Mouse (Mus musculus) midbrain, embryonic 14.5 days (tissue): ENCODE results near the gene Klhl24. TPM values are rescaled to one million over a fixed set of nuclear protein-coding genes. Genes with fewer than 3 reads are reported as not detected.
A peak's percentile ranks its signal among the peaks of the same experiment; 100 is the strongest.

Experiments used
- ATAC-seq: fragments of 200-750 bp; cut with Nextera tagmentation; 2 replicates; pipeline ENCODE4 v1.8.0; 2017; ENCODE audit warnings: moderate number of reproducible peaks, moderate library complexity; ENCODE audit not compliant: low FRiP score, low TSS enrichment
- DNase-seq: peaks from one replicate; pipeline ENCODE4 v3.0.0-alpha.2; 2015
- H3K27ac ChIP-seq: fragments of 300-500 bp; sonication (generic); replicated peaks from 2 replicates; pipeline ENCODE4 v1.5.1; 2014; ENCODE audit warnings: mild to moderate bottlenecking, low read depth, low read length, moderate library complexity
- H3K27me3 ChIP-seq: fragments of 300-500 bp; sonication (generic); 2 replicates; pipeline ENCODE4 v1.6.1; 2014; ENCODE audit warnings: low read length, control low read depth, mixed read lengths; ENCODE audit not compliant: control insufficient read depth, insufficient read depth
- H3K36me3 ChIP-seq: fragments of 300-500 bp; sonication (generic); 2 replicates; pipeline ENCODE4 v1.6.1; 2014; ENCODE audit warnings: low read length, control low read depth; ENCODE audit not compliant: control insufficient read depth, insufficient read depth
- H3K4me1 ChIP-seq: fragments of 300-500 bp; sonication (generic); 2 replicates; pipeline ENCODE4 v1.6.1; 2014; ENCODE audit warnings: mild to moderate bottlenecking, antibody characterized with exemption, low read length, control low read depth; ENCODE audit not compliant: control insufficient read depth, insufficient read depth
- H3K4me2 ChIP-seq: fragments of 300-500 bp; sonication (generic); 2 replicates; pipeline ENCODE4 v1.6.1; 2014; ENCODE audit warnings: mild to moderate bottlenecking, low read length, moderate library complexity
- H3K4me3 ChIP-seq: fragments of 300-500 bp; sonication (generic); replicated peaks from 2 replicates; pipeline ENCODE4 v1.5.1; 2014; ENCODE audit warnings: low read depth, low read length
- H3K9ac ChIP-seq: fragments of 300-500 bp; sonication (generic); replicated peaks from 2 replicates; pipeline ENCODE4 v1.6.1; 2014; ENCODE audit warnings: mild to moderate bottlenecking, low read length, moderate library complexity
- H3K9me3 ChIP-seq: fragments of 300-500 bp; sonication (generic); 2 replicates; pipeline ENCODE4 v1.6.1; 2016; ENCODE audit warnings: low read length, control low read depth, mixed read lengths; ENCODE audit not compliant: control insufficient read depth
- WGBS: fragments of 180-500 bp; shearing (Covaris S2); extraction: QIAGEN DNeasy Blood & Tissue Kit; methylation state at CpG from one replicate; pipeline ENCODE4 v1.1.7; 2014; 5-methylcytosine and 5-hydroxymethylcytosine counted together
- polyA plus RNA-seq: library from polyadenylated mRNA; unstranded; fragments of >200 nt; fragmentation: Nextera tagmentation; extraction: Ambion mirVana; gene quantifications from 2 replicates; pipeline ENCODE4 v1.2.1, GENCODE M21; 2014

Gene Klhl24
- polyA plus RNA-seq, 1 experiment from 2014 or later = 71.3 TPM

GRCm38 (mm10) chr16:20169471-20170106 lies 72.2 kb downstream of the Klhl24 start:
- Histone ChIP-seq H3K27me3 (no peaks in the 10 kb centered on the region), H3K36me3 (peaks cover 88% of the 10 kb centered on the region), H3K4me1 (no peaks in the 10 kb centered on the region), H3K4me3 (no peak overlapping the region), H3K9ac (no peak overlapping the region), H3K4me2 (no peak overlapping the region), H3K27ac (no peak overlapping the region), H3K9me3 (0 out of 2 replicates have a peak, but pooled peaks cover 9% of the 10 kb centered on the region)
- DNase-seq (peak; percentile 8), ATAC-seq (no peak)
- 72% methylated on average over 3 of the region's 3 CpGs for WGBS

Other genes with a start within 250 kb of the Klhl24 start
- gene Klhl6, start 114.5 kb upstream of the Klhl24 start, polyA plus RNA-seq = 2.6 and 4.4 TPM in 2 replicates
- gene Yeats2, start 43.5 kb downstream of the Klhl24 start, polyA plus RNA-seq = 17.6 and 26.6 TPM in 2 replicates
- gene Map6d1, start 143.8 kb downstream of the Klhl24 start, polyA plus RNA-seq = 5.1 and 5.6 TPM in 2 replicates
- 78.2 and 79.7 TPM in 2 replicates for gene Parl, start 204.8 kb downstream of the Klhl24 start, polyA plus RNA-seq
- not detected in 2 replicates for gene Cyp2ab1, start 227.9 kb downstream of the Klhl24 start, polyA plus RNA-seq